Mouse (Mus musculus) limb, embryonic 10.5 days (tissue): ENCODE results near the gene Srgap3. TPM values are rescaled to one million over a fixed set of nuclear protein-coding genes. Genes with fewer than 3 reads are reported as not detected.

Source experiments
- DNase-seq: peaks from one replicate; pipeline ENCODE4 v3.0.0-alpha.2; 2017; ENCODE audit warnings: low spot score
- H3K27ac ChIP-seq: fragments of 300-500 bp; sonication (generic); 2 replicates; pipeline ENCODE4 v1.5.1; 2016; ENCODE audit warnings: mild to moderate bottlenecking
- H3K27me3 ChIP-seq: fragments of 300-500 bp; sonication (generic); 2 replicates; pipeline ENCODE4 v1.6.1; 2016; ENCODE audit warnings: low read depth, mild to moderate bottlenecking; ENCODE audit not compliant: poor library complexity, severe bottlenecking
- H3K36me3 ChIP-seq: fragments of 300-500 bp; sonication (generic); 2 replicates; pipeline ENCODE4 v1.6.1; 2016; ENCODE audit warnings: mild to moderate bottlenecking, moderate library complexity
- H3K4me1 ChIP-seq: fragments of 300-500 bp; sonication (generic); 2 replicates; pipeline ENCODE4 v1.6.1; 2016
- H3K4me3 ChIP-seq: fragments of 300-500 bp; sonication (generic); 2 replicates; pipeline ENCODE4 v1.5.1; 2016; ENCODE audit warnings: mild to moderate bottlenecking, moderate library complexity
- H3K9me3 ChIP-seq: fragments of 300-500 bp; sonication (generic); replicated peaks from 2 replicates; pipeline ENCODE4 v1.6.1; 2016; ENCODE audit warnings: mild to moderate bottlenecking
- WGBS: fragments of 180-500 bp; shearing (Covaris S2); methylation state at CpG from one replicate; pipeline ENCODE4 v1.1.7; 2016; 5-methylcytosine and 5-hydroxymethylcytosine counted together
- polyA plus RNA-seq: library from polyadenylated mRNA; unstranded; fragments of >200 nt; fragmentation: Nextera tagmentation; extraction: Ambion mirVana; gene quantifications from 2 replicates; pipeline ENCODE4 v1.2.1, GENCODE M21; 2016

The Srgap3 gene
- polyA plus RNA-seq, 1 experiment from 2014 or later, result 3.8 TPM

GRCm38 (mm10) chr6:112810521-112810830 lies 136.6 kb downstream of the Srgap3 start:
- Histone ChIP-seq H3K4me3 (no peak overlapping the region), H3K27ac (no peak overlapping the region), H3K9me3 (no peaks in the 10 kb centered on the region; the same call in 1 of the 2 replicates), H3K36me3 (no peaks in the 10 kb centered on the region), H3K4me1 (peaks cover 18% of the 10 kb centered on the region; the same call in 1 of the 2 replicates), H3K27me3 (no peaks in the 10 kb centered on the region)
- 88% methylated on average over 4 of the region's 4 CpGs for WGBS
- DNase-seq, result no peak

- H3K27ac ChIP-seq, result 0 out of 2 replicates have a peak overlapping the region, but pooled peaks have one; percentile 25
These were observed 137.2 kb downstream of the Srgap3 start for GRCm38 (mm10) chr6:112809658-112810520.

GRCm38 (mm10) chr6:112808738-112809137 lies 138.3 kb downstream of the Srgap3 start:
- Histone ChIP-seq H3K4me3 (no peak overlapping the region), H3K27ac (no peak overlapping the region), H3K4me1 (peaks cover 12% of the 10 kb centered on the region; the same call in 1 of the 2 replicates), H3K9me3 (no peaks in the 10 kb centered on the region; the same call in 1 of the 2 replicates), H3K27me3 (no peaks in the 10 kb centered on the region), H3K36me3 (no peaks in the 10 kb centered on the region)
- WGBS, result 89% methylated on average over 9 of the region's 9 CpGs
- DNase-seq, result no peak

More at GRCm38 (mm10) chr6:112809658-112810520, 137.2 kb downstream of the Srgap3 start:
- no peak for DNase-seq
- Histone ChIP-seq H3K27me3 (no peaks in the 10 kb centered on the region), H3K36me3 (no peaks in the 10 kb centered on the region), H3K9me3 (no peaks in the 10 kb centered on the region; the same call in 1 of the 2 replicates), H3K4me1 (peaks cover 18% of the 10 kb centered on the region; the same call in 1 of the 2 replicates), H3K4me3 (no peak overlapping the region)
- 77% methylated on average over 15 of the region's 15 CpGs for WGBS

DNA sequence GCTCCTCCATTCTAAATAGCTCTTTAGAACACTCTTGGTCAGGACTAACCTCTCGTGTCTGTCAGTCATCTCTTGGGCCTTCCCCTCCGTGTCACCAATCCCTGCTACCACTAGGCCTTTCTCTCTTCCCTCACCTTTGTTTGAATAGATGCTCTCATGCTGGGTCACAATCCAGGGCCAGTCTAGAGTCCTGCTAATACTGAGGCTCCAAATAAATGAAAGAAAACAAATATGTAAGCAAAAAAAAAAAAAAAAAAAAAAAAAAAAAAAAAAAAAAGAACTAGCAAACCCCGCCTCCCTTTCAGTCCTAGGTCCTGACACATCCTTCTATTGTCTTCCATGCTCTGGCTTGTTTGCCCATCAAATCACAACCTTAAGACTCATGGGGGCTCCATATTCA lies 145.1 kb downstream of the Srgap3 start:
- no peak overlapping the region for H3K27ac ChIP-seq

GRCm38 (mm10) chr6:112798378-112798777 lies 148.7 kb downstream of the Srgap3 start:
- no peaks in the 10 kb centered on the region for H3K4me1 ChIP-seq
- H3K27ac ChIP-seq, result no peak overlapping the region
- no peak overlapping the region for H3K4me3 ChIP-seq
- H3K9me3 ChIP-seq, result no peaks in the 10 kb centered on the region
- H3K36me3 ChIP-seq, result no peaks in the 10 kb centered on the region
- 75% methylated on average over 5 of the region's 5 CpGs for WGBS
- no peak for DNase-seq
- no peaks in the 10 kb centered on the region for H3K27me3 ChIP-seq

More for the DNA sequence above, 145.1 kb downstream of the Srgap3 start:
- no peaks in the 10 kb centered on the region for H3K27me3 ChIP-seq
- 66% methylated on average over 3 of the region's 3 CpGs for WGBS
- H3K4me1 ChIP-seq, result no peaks in the 10 kb centered on the region
- no peak for DNase-seq
- no peaks in the 10 kb centered on the region; the same call in 1 of the 2 replicates for H3K9me3 ChIP-seq
- H3K4me3 ChIP-seq, result no peak overlapping the region
- H3K36me3 ChIP-seq, result no peaks in the 10 kb centered on the region

DNA sequence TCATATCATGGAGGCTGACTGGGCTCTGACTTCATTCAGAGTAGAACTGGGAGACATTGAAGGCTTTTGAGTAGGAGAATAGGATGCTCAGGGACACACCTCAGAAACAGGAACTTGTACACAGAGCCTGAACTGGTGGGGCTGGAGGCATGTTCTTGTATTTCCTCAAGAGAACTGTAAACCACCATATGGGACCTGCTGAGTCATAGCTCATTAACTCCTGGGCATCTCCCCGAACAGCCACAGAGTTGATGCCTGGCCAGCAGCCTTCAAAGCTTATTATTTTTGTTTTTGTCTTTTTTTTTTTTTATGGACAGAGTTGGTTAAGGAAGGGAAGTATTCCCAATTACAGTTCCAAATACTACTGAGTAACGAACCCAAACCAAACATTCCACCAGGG lies 150.5 kb downstream of the Srgap3 start:
- no peaks in the 10 kb centered on the region for H3K36me3 ChIP-seq
- DNase-seq, result no peak
- no peaks in the 10 kb centered on the region for H3K4me1 ChIP-seq
- WGBS, result 88% methylated on average over 2 of the region's 2 CpGs
- no peak overlapping the region for H3K27ac ChIP-seq
- no peak overlapping the region for H3K4me3 ChIP-seq
- H3K9me3 ChIP-seq, result no peaks in the 10 kb centered on the region
- no peaks in the 10 kb centered on the region for H3K27me3 ChIP-seq

DNA sequence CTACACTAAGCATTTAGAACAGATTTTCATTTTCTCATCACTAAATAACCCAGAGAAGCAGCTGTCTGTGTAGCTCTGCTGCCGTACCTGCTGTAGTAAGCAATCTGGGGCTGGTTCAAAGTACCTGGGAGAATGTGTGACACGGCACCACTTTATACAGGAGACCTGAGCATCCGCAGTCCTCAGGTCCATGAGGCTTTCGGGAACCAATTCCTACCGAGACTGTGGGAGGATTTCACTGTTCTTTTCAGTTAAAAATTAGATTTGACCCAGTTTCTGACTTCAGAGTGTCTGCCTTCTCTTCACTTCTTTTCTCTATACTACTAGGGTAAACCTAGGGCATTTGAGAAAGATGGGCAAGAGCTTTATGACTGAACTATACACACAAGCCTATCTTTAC lies 153.2 kb downstream of the Srgap3 start:
- Histone ChIP-seq H3K9me3 (no peaks in the 10 kb centered on the region), H3K36me3 (no peaks in the 10 kb centered on the region), H3K4me1 (no peaks in the 10 kb centered on the region), H3K27me3 (no peaks in the 10 kb centered on the region), H3K4me3 (no peak overlapping the region), H3K27ac (no peak overlapping the region)
- WGBS, result 93% methylated on average over 5 of the region's 5 CpGs
- no peak for DNase-seq

DNA sequence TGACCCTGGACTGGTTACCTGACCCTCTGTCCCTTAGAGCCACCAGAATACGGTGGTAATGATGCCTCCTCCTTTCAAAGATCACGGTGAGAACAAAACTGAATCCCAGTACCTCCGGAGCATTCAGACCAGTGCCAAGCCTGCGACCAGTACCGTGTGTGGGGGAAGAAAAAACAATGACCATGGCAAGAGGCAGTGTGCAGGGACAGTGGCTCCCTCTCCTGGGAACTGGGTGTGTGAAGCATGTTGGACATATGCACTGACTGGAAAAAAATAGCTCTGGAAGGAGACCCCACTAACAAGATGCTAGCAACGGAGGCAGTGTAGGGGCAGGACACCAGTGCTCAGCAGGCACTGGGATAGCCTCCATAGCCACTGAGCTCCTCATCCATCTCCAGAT lies 157.2 kb downstream of the Srgap3 start:
- Histone ChIP-seq H3K4me3 (no peak overlapping the region), H3K27me3 (no peaks in the 10 kb centered on the region), H3K4me1 (no peaks in the 10 kb centered on the region), H3K9me3 (no peaks in the 10 kb centered on the region), H3K27ac (no peak overlapping the region), H3K36me3 (no peaks in the 10 kb centered on the region)
- no peak for DNase-seq
- 70% methylated on average over 6 of the region's 6 CpGs for WGBS

- Histone ChIP-seq H3K27ac (no peak overlapping the region), H3K27me3 (no peaks in the 10 kb centered on the region), H3K4me1 (no peaks in the 10 kb centered on the region), H3K36me3 (no peaks in the 10 kb centered on the region), H3K4me3 (no peak overlapping the region), H3K9me3 (no peaks in the 10 kb centered on the region)
- 41% methylated on average over 10 of the region's 10 CpGs for WGBS
- no peak for DNase-seq
These were observed 158.4 kb downstream of the Srgap3 start for GRCm38 (mm10) chr6:112788617-112789016.

DNA sequence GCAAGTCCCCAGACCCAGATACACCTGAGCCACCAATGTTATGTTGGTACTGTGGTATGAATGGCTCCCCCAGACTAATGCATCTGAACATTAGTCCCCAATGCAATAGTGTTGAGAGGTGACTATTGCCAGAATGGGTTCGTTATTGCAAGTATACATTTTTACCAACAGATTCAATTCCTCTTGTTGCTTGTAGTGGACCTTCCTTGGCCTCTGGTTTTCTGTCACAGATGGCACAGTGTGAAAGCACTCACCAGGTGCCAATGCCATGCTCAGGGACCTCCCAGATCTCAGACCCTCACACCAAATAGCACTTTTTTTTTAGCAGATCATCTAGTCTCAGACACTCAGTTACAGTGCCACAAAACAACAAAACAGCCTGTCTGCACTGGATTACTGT lies 158.9 kb downstream of the Srgap3 start:
- DNase-seq, result no peak

GRCm38 (mm10) chr6:112781409-112782093 lies 165.5 kb downstream of the Srgap3 start:
- Histone ChIP-seq H3K4me1 (no peaks in the 10 kb centered on the region), H3K27ac (no peak overlapping the region), H3K9me3 (no peaks in the 10 kb centered on the region), H3K4me3 (no peak overlapping the region), H3K27me3 (no peaks in the 10 kb centered on the region), H3K36me3 (no peaks in the 10 kb centered on the region)
- DNase-seq, result no peak
- 80% methylated on average over 10 of the region's 10 CpGs for WGBS

More for the DNA sequence above, 158.9 kb downstream of the Srgap3 start:
- Histone ChIP-seq H3K4me3 (no peak overlapping the region), H3K27me3 (no peaks in the 10 kb centered on the region), H3K9me3 (no peaks in the 10 kb centered on the region), H3K4me1 (no peaks in the 10 kb centered on the region), H3K36me3 (no peaks in the 10 kb centered on the region), H3K27ac (no peak overlapping the region)
- WGBS, result 72% methylated on average over 1 of the region's 1 CpGs

DNA sequence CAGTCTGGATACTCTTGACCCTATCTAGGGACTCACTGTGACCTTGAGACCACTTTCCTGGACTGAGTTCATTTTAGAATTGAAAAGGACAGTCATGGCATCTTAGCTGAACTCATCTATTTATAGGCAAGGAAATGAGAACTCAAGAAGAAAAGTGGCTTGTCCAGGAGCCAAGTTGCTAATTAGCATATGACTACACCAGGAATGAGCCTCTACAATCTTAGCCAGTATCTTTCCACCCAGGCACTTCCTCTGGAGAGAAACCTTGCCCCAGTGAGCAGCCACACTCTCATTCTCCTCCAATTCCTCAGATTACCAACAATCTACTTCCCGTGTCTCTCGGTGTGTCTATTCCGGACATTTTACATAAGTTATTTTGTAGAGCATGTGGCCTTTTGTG lies 168.9 kb downstream of the Srgap3 start:
- no peak for DNase-seq
- Histone ChIP-seq H3K36me3 (no peaks in the 10 kb centered on the region), H3K4me1 (no peaks in the 10 kb centered on the region), H3K27ac (no peak overlapping the region), H3K4me3 (no peak overlapping the region), H3K27me3 (no peaks in the 10 kb centered on the region), H3K9me3 (no peaks in the 10 kb centered on the region)
- 95% methylated on average over 3 of the region's 3 CpGs for WGBS

DNA sequence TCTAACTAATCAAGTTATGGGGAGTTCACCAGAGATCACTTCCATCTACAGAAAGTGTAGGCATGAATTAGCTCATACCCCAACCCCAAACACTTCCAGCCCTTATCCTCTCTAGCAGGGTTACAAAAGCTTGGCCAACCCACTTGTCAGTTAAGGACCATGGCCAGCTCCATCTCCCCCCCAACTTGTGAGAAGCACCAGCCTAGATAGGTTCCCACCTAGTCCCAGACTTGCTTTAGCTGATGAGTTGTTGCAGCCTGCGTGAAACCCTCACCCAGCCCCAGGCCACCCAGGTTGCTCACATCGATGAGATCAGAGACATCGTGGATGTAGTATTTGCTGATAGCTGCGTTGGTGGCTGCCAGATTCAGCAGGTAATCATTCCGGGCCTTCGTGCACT lies 170.3 kb downstream of the Srgap3 start:
- Histone ChIP-seq H3K36me3 (no peaks in the 10 kb centered on the region), H3K4me1 (no peaks in the 10 kb centered on the region), H3K27ac (no peak overlapping the region), H3K9me3 (no peaks in the 10 kb centered on the region), H3K27me3 (no peaks in the 10 kb centered on the region), H3K4me3 (no peak overlapping the region)
- WGBS, result 89% methylated on average over 6 of the region's 6 CpGs
- no peak for DNase-seq
